30 mouse cellular contexts compared by ENCODE assay signal in the genomic region with DNA sequence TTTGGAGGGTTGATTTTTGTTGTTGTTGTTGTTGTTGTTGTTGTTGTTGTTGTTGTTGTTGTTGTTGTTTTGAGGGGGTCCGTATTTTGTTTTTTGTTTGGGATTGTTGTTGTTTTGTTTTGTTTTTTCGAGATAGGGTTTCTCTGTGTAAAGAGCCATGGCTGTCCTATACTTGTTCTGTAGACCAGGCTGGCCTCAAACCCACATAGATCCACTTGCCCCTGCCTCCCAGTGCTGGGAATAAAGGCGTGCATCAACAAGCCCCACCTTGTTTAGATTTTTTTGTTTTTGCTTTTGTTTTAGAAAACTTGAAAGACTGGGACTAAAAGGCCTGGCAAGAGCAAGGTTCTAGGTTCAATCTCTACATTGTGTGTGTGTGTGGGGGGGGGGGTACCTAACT. TPM values are rescaled to one million over a fixed set of nuclear protein-coding genes. Genes with fewer than 3 reads are reported as not detected.
"Had no signal": no experiment of that assay in that cellular context is flagged by ENCODE, and none has a peak within 500 bp of the region (broad histone marks: within the 10 kb centered on the region; RNA-seq: fewer than 3 reads in every experiment).

No protein-coding gene starts in this region.

- H3K4me1 ChIP-seq: limb, embryonic 10.5 days; limb, embryonic 13.5 days; liver, embryonic 12.5 days; liver, embryonic 15.5 days; lung, embryonic 15.5 days; megakaryocyte, embryonic 14.5 days; neural tube, embryonic 12.5 days; neural tube, embryonic 15.5 days had no signal

- H3K4me3 ChIP-seq: layer of hippocampus, adult 2 months; limb, embryonic 10.5 days; limb, embryonic 13.5 days; liver, embryonic 12.5 days; liver, embryonic 15.5 days; lung, embryonic 15.5 days; megakaryocyte, embryonic 14.5 days; neural tube, embryonic 12.5 days; neural tube, embryonic 15.5 days had no signal

- H3K4me2 ChIP-seq: limb, embryonic 13.5 days; liver, embryonic 12.5 days; liver, embryonic 15.5 days; lung, embryonic 15.5 days; neural tube, embryonic 12.5 days; neural tube, embryonic 15.5 days had no signal

- H3K36me3 ChIP-seq: limb, embryonic 10.5 days; limb, embryonic 13.5 days; liver, embryonic 12.5 days; liver, embryonic 15.5 days; lung, embryonic 15.5 days; neural tube, embryonic 12.5 days; neural tube, embryonic 15.5 days had no signal

- H3K9me3 ChIP-seq: limb, embryonic 10.5 days; limb, embryonic 13.5 days; liver, embryonic 12.5 days; liver, embryonic 15.5 days; lung, embryonic 15.5 days; megakaryocyte, embryonic 14.5 days; neural tube, embryonic 12.5 days; neural tube, embryonic 15.5 days had no signal

- ATAC-seq: liver, embryonic 12.5 days had no signal

- DNase-seq: kidney, adult 2 months; kidney, postnatal 25 days; layer of hippocampus, adult 9-11 months; liver; lung, adult 18-20 months; lung, postnatal 10 days; lung, postnatal 36 days; right cerebral cortex, adult 18-20 months; right cerebral cortex, postnatal 14 days; right cerebral cortex, postnatal 4 days; thymus, adult 2 months; thymus, postnatal 14 days; thymus, postnatal 4 days had no signal

- H3K9ac ChIP-seq: limb, embryonic 13.5 days; liver, embryonic 12.5 days; liver, embryonic 15.5 days; lung, embryonic 15.5 days; neural tube, embryonic 12.5 days; neural tube, embryonic 15.5 days had no signal

- H3K27ac ChIP-seq: kidney, postnatal 0 days; layer of hippocampus, adult 2 months; limb, embryonic 10.5 days; limb, embryonic 13.5 days; liver, embryonic 12.5 days; liver, embryonic 15.5 days; lung, embryonic 15.5 days; neural tube, embryonic 12.5 days; neural tube, embryonic 15.5 days; stomach, postnatal 0 days had no signal

- H3K27me3 ChIP-seq: limb, embryonic 13.5 days; liver, embryonic 12.5 days; liver, embryonic 15.5 days; lung, embryonic 15.5 days; megakaryocyte, embryonic 14.5 days; neural tube, embryonic 12.5 days; neural tube, embryonic 15.5 days had no signal

RNA-seq across cellular contexts. Expression of gene Crxos, which starts 0.6 kb away (rescaled TPM):
- total RNA-seq: layer of hippocampus, adult 2 months; layer of hippocampus, postnatal 25 days; left cerebral cortex, postnatal 25 days had no signal
- polyA plus RNA-seq: kidney, adult 2 months; kidney, embryonic 14.5 days; kidney, postnatal 0 days; large intestine, adult 2 months; limb, embryonic 10.5 days; limb, embryonic 13.5 days; liver, embryonic 12.5 days; liver, embryonic 15.5 days; lung, embryonic 15.5 days; neural tube, embryonic 12.5 days; neural tube, embryonic 15.5 days; stomach, embryonic 14.5 days; stomach, postnatal 0 days had no signal

RNA-seq across cellular contexts. Expression of gene Crx, which starts 2.1 kb away (rescaled TPM):
- total RNA-seq: layer of hippocampus, adult 2 months; layer of hippocampus, postnatal 25 days; left cerebral cortex, adult 18-20 months; left cerebral cortex, postnatal 25 days had no signal
- polyA plus RNA-seq: kidney, adult 2 months; kidney, embryonic 14.5 days; kidney, postnatal 0 days; large intestine, adult 2 months; limb, embryonic 10.5 days; limb, embryonic 13.5 days; liver, embryonic 12.5 days; liver, embryonic 15.5 days; lung, embryonic 15.5 days; neural tube, embryonic 12.5 days; neural tube, embryonic 15.5 days; stomach, embryonic 14.5 days; stomach, postnatal 0 days had no signal

RNA-seq across cellular contexts. Expression of gene Obox6, which starts 42.4 kb away (rescaled TPM):
- total RNA-seq: layer of hippocampus, adult 2 months; layer of hippocampus, postnatal 25 days; left cerebral cortex, adult 18-20 months; left cerebral cortex, postnatal 25 days had no signal
- polyA plus RNA-seq: kidney, adult 2 months; kidney, embryonic 14.5 days; kidney, postnatal 0 days; large intestine, adult 2 months; limb, embryonic 10.5 days; limb, embryonic 13.5 days; liver, embryonic 12.5 days; liver, embryonic 15.5 days; lung, embryonic 15.5 days; neural tube, embryonic 12.5 days; neural tube, embryonic 15.5 days; stomach, embryonic 14.5 days; stomach, postnatal 0 days; thymus, adult 2 months had no signal
